Mouse (Mus musculus) kidney, postnatal 36 days (tissue): Measurements from ENCODE around the gene Stox2.

Experiments used
- DNase-seq, 2 experiments: peaks; one replicate each; pipeline ENCODE4 v3.0.0; 2021 to 2022; ENCODE audit warnings: mixed read lengths in 2 of 2

Gene Stox2

DNA sequence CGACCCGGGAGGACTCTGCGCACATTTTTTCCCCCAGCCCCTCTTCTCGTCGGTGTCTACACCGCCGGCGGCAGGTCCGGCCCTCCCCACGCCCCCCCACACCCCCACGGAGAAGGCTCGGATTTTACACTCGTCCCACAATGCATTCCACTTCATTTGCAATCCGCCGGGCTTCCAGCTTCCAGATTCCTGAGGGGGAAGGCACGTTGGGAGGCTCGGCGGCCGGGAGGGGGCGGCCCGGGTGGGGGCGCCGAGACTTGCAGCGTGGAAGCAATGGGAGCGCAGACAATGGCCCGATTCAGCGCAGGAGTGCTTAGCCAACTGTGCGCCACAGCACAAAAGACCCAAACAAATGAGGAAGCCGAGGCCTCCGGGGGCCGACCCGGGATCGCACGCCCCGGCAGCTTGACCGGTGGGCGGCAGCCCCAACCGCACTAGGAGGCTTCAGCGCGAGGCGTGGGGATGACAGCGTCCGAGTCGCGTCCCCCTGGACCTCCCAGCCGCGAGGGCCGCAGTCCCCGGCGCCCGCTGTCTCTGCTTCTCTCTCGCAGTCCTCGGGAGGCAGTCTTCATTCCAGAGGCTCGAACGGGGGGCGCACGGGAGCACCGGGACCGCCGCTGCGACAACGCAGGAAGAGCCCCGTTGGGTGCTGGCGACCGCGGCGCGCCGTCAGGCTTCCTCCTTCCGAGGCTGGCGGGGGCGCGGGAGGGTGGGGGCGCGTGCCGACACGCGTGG, 157.9 kb downstream of the Stox2 start:
- peak in 1 of 2 experiments; percentile 59 for DNase-seq

DNA sequence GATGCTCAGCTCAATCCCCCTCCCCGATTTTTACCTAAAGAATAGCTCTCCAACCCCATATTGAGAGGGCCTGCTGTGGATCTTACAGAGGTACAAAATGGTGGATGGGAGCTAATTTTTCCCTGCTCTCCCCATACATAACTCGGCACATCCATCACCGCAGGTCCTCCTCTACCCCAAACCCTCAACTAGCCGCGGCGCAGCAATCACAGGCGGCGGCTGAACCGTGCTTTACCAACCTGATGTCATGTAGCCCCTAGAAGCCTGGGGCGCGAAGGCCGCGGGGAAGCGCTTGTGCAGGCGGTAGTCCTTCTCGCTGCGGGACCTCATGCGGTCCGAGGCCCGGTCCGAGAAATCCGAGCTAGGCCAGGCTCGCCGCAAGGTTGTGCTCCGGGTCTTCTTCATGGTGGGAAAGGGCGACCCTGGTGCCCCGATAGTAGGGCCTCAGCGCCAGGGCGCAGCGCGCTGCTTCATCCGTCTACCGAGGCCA, 158.5 kb downstream of the Stox2 start:
- peak in 1 of 2 experiments; percentile 29 for DNase-seq

DNA sequence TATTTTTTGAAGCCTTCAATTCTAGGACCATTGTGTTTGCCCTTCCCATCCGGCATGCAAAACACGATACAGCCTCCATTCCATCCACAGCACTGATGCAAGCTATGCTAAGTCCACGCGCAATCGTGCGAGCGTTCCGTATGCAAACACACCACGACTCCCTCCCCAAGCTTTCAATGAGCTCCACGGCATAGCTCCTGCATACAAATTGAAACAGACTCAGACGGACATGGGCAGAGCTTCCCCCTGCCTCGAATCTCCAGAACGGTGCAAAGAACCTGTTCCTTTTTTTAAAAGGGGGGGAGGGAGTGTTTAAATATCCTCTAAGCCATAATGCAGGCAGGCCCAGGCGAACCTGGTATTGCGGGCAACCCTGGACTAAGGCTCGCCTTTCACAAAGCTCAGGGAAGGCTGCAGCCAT, 159.0 kb downstream of the Stox2 start:
- DNase-seq: no peak

DNA sequence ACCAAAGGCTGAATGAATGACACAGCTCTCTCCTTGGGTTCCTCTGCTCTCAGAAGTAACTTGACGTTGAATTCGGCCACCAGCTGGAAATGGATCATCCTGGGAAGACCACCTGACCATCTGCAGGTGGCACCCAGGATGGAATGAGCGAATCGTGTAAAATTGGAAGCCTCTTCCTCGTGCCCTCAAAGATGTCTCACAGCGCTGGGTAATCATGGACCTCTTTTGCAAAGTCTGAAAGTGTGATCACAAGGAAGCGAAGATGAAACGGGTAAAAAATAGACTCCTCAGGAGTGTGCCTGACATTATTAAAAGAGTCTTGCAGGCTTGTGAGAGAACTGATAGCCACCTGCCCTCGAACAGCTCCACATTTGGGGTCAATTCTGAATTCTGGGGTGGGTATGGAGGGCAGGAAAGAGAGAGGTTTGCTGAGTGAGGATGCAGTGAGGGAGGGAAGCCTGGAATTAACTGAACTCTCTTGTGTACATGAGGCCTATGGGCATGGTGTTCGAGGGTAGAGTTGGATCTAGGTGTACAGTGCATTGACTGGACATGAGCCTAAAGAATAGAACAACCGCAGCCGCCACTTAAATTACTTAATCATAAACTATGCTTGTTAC, 160.0 kb downstream of the Stox2 start:
- DNase-seq: no peak

DNA sequence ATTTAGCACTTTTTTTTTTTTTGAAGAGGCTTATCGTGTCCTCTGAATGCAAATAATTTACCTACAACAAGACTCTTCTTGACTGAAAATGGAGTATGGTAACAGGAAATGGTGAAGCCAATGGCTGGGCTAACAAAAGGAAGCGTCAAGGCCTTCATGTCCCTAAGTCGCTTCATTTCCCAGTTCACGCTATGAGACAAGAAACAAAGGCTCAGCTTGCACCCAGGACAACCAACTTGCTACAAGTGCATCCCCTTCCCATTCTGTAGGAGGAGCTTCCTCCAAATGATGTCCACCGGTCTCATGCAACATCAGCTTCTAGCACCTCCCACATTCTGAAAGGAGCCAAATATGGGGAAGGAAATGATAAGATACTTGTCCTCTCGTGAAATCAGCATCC, 160.7 kb downstream of the Stox2 start:
- DNase-seq: no peak

DNA sequence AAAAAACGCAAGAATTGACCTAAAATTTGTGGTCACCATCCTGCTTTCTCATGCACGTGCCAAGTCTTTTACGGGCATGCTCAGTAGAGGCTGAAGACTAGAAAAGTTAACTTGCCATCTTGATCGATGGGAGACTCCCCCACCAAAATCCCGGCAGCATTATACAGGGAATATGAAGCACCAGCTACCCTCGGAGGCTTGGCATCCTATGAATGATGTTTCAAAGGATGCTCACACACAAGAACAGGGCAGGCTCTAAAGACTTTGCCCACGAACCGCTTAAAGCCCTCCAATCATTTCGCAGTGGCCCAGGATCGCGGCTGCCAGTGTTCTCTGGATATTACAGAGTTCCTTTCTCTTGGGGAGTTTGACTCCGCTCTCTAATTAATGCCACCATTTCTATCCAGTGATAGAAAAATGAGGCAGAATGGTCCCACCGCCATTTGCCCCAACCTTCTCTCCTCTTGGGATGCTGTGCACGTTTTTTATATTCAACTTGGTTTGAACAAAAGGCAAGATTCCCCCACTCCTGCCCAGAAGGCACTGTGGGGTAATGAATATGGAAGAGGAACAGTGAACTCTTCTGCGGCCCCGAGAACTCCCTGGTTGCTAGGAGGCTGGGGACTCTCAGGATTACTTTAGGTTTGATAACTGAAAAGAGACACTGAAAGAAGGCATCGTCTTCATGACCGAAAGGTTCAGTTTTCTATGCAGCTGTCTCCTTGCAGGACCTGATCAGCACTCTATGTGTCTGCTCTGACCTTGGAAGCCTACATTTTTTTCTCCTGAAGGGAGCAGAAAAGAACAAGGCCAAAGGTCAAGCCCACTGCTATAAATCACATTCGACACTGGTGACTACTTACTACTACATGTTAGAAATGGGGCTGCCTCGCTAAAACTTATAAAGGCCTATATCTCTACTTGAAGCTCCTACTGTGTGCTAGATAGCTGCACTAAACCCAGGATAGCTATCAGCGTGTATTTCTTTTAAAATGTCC, 161.5 kb downstream of the Stox2 start:
- no peak for DNase-seq

DNA sequence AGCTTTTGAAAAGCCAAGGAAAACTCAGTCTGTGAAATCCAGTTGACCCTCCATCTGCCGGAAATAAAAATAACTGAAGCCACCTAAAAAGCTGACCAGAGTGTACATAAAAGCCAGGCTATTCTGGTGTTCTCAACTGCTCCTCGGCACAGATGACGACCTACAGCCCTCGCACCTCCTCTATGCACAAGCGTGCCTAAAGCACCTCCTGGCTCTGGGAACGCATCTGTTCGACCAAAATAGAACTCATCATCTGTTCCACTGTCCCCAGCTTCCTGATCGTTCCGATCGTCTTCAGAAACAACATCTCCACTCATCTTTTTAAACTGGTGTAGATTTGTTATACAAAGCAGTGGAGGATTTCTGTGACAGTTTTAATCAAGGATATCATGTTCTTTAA, 166.3 kb downstream of the Stox2 start:
- no peak for DNase-seq

DNA sequence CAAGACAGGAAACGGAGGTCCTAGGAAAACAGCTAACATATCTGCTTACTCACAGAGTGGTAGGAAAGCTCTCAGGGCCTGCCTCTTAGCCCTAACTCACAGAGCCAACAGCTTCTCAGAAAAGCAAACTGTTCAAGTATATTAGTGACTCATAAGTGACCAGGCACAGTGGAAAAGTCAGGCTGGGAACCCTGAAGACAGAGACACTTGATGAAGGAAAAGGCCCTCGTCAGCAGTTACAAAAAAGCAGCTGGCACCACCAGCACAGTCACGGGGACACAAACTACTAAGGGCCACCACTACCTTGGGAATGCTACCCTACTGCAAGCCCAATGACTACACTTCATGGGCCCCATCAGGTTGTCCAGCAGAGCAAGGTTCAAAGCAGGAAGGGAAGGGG, 168.0 kb downstream of the Stox2 start:
- DNase-seq: no peak

DNA sequence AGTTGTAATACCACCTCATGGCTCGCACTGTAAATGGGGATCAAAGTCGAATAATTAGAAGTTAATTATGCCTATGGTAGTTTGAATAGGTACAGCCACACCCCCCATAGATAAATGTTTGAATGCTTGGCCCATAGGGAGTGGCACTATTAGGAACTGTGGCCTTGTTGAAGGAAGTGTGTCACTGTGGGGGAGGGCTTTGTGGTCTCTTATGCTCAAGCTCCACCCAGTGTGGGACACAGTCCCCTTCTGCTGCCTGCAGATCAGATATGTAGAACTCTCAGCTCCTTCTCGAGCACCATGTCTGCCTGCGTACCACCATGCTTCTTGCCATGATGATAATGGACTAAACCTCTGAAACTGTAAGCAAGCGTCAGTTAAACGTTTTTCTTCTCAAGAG, 177.2 kb downstream of the Stox2 start:
- DNase-seq: no peak

DNA sequence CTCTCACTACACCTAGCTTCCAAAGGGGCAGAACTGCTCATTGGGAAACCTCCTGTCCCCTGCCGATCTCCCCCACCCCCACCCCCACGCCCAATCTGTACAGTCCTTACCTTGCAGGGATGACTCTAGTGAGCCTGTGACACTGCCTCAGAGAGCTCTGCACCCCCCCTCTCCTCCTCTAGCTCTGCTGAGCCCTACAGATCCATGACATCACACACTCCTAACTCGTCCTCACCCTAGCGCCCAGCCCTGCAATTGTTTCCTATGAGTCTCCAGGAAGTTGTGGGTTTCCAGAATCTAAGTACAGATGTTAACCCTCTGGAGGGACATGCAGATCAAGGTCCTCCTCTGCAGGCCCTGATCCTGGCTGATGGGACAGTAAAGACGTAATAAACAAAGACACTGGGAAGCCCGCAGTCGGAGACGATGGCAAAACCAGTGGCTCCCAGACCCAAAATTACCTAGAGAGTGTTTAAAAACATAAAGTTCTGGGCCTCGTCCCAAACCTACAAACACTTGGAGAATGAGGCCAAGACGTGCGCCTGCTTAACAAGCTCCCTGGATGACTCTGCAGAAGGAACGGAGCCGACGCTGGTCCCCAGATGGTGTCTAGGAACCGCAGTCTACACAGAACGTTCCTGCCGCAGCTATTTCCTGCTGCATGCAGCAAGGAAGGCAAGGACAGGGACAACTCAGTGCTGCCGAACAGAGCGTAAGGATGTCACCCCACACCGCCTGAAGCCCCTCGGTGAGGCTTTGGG, 177.9 kb downstream of the Stox2 start:
- DNase-seq: peak in 1 of 2 experiments; percentile 31

DNA sequence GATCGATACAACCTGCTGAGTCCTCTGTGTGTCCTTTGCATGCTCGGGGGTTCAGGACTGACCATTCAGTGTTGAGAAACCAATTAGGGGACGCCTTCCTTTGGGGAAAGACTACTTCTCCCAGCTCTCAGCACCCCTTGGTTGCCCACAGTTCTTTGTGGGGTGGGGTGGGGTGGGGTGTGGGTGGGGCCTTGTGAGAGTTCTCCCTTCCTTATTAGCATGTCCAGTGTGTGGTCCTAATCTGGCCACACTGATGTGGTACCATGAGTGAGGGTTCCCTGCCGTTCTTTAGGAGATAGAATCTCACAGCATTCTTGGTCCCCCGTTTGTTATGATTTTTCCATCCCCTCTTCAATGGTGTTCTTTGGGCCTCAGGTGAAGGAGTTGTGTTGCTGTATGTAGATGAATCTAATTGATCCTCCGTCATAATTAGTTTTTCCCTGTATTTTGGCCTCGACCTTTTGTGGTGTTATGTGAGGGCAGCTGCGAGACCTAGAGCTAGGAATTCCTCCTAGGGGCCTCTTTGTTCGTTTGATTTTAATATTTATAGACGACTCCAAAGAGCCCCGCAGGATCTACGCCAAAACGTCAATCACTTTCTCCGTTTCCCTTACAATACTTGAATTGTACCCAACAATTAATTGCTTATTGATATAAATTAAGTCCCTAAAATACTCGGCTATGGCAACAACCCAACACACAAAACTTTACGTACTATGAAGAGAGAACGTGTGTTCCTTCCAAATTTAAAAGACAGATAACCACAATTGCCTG, 182.9 kb downstream of the Stox2 start:
- DNase-seq: no peak

DNA sequence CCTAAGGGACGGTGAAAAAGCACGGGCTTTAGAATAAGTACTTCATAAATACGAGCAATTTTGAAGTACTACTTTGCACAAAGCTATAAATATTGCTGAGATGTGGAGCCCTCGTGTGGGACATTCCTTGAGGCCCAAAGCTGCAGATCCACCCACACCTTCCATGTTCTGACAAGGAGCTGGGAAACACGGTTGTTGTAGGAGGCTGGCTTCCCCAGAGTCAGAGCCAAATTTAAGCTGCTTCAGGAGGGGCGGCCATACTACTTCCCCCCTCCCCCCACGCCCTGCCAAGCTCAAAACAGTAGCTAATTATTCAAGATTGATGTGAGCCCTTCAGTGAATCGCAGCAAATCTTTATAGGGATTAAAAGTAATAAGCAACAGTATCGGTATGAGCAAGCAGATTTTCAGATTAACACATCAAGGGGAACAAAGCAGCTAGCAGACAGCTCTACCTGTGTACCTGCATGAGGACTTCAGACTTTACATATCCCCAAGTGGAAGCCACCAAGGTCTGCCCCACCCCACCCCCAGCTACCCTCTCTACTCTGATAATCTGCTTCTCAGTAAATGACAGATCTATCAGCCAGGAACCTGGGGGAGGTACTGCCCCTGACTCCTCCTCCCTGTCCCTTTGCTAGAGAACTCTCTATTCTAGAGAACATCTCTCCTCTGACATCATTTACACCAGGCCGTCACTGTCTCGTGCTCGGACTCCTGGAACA, 185.2 kb downstream of the Stox2 start:
- no peak for DNase-seq

DNA sequence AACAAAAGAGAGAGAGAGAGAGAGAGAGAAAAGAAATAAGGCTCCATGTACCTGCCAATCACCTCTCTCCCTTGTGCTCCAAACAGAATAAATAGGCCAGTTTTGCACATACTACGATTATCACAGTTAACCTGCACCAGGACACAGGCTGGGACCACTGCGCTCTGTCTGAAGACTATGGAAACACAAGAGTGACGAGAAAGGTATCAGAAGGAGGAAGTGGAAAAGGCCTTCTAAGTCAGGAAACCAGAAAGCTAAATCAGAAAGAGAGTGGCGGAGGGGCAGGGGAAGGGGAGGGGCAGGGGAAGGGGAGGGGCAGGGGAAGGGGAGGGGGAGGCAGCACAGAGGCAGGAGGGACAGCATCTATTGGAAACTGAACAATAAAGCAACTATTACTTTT, 195.3 kb downstream of the Stox2 start:
- no peak for DNase-seq

DNA sequence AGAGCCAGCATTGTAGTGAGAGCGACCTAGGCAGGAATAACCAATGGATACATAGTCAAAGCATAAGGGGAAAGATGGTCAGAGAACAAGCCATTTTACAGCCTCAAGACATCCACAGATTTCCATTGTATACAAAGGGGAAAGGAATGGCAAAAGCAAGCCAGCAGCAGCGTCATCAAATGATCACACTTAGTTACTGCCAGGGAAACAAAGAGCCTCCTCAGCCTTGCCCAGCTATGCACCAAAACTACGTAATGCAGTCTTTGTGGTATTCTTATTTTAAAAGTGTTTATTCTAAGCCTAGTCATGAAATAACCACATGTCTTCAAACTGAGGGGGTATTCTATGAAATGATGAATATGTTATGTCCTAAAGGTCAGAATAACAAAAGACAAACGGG, 201.0 kb downstream of the Stox2 start:
- no peak for DNase-seq

DNA sequence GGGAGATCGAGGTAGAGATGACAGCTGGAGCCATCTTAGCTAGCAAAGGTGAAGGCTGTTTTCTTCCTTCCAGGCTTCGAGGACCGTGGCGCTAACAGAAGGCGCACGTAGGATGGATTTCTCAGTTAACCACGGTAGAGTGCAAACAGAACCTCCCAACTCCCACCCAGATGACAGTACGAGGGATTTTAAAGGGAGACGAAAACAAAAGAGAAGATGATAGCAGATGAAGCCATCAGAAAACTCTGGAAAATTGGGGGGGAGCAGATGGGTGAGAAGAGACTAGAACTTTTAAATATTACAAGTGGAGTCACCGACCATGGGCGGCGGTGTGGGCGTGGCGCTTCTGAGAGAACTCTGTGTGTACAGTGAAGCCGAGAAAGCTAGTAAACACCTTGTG, 202.0 kb downstream of the Stox2 start:
- no peak for DNase-seq

DNA sequence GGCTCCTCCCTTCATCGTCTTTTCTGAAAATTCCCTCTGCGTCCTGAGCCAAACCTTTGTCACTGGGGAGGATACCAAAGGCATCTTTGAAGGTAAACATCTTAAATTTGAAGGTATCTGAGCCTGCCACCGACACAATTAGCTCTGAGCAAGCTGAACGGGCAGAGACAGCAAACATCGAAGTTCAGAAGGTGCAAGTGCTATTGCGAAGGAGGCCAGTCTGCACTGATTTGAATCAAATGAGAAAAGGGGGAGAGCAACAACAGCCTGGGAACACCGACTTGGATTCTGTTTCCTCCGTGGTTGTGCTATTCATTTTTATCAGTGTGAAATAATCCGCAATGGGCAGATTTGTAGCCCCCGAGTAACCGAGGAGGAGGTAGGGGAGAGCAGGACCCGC, 202.5 kb downstream of the Stox2 start:
- no peak for DNase-seq

DNA sequence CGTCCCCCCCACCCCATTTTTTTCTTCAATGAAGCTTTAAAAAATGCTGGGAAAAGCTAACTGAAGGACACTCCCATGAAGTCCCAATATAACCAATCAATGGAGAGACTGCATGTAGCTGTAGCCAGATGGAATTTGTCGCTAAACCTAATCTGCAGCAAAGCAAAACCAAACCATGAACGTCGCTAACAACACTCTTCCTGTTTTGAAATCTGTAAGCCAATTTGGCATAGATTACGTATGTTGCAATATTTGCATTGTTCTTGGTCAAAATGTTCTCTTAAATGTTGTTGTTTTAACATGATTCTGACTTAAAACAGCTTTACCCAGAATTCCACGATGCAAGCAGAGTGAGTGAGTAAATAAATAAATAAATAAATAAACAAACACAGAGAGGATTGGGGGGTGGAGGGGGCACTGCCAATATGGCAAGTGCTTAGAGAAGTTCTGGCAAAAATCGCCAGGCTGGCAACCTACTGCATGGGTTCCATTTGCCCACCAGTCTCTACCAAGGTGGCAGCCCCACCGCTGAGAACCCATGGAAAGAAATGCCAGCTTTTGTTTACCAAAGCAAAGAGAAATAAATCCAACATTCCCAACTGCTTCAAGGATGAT, 203.0 kb downstream of the Stox2 start:
- DNase-seq: peak in 1 of 2 experiments; percentile 13

DNA sequence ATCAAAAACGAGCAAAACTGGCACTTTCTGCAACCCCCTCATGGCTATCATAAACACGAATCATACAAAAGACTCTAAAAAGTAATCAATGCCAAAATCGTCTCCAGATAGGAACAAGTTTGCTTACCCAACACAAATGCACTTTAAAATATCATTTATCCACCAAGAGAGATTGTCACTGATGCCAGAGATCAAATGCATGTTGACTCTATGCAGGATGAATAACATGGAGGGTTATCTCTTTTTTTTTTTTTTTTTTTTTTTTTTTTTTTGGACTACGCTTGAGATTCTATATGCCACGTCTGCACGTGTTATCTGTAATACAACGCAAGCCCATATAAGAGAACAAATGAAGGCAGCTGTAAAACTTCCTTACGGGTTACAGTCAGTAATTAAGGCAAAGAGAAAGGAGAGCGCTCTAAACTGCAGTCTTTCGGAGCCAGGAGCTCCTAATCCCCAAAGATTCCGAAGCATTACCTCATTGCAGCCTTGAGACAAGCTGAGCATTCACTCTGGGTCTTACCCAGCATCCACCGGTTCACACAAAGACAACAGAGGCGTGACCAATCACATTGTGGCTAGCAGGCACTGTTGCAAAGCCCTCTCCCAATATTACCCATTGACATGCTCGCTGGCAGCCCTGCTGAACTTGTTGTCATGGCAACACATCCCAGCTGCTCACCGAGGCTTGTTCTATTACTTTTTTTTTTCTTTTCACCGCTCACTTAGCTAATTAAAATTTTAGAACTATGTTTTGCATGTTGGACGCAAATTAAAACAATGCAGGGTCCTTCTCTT, 203.8 kb downstream of the Stox2 start:
- peak; percentile 39 to 48 for DNase-seq

DNA sequence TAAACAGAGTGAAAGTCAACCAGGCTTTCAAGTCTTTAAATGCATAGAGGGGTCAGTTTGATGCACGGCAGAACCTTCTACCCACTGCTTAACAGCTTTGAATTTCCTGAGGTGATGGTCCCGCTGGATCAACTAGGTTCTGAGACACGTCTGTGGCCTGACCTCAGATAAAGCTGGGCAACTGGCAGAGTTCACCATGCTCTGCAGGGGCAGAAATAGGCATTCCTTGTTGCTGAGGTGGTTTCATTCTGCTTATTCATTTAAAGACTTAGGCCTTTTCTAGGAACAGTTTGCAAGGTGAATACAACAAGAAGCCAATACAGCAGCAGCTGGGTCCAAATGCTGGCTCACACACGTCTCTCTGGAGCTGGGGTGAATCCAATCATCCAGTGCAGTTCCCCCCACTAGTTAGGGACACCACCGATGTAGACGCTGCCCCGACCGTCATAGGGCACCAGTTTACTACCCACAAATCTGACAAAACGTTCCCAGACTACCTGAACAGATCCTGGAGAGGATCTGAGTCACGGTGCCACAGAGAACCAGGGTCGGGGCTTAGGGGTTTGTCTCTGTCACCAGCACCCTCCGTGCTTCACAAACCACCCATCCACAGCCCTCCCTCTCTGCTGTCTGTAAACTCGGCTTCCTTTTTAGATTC, 204.6 kb downstream of the Stox2 start:
- no peak for DNase-seq
